Mouse (Mus musculus): ENCODE data around the gene Il22ra1.

The Il22ra1 gene

DNA sequence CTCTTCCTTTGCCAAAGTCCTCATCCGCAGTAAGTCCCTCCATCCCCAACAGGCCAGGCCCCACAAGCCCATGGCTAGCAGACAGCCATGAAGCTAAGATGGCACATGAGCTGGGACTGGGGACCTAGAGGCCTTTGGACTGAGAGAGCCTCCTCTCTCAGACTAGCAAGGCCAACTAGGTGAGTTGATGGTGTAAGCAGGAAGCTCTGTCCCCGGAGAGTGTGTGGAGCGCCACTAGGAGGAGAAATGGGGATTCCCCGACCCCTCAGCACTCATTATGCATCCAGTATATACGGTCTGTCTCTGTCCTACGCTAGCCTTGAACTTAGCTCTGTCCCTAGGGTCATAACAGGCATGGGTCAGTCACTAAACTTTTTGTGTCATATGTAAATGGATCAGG lies 43.6 kb downstream of the Il22ra1 start:
- no peak for DNase-seq (ENCODE audit: low spot score in 2 of 2)

DNA sequence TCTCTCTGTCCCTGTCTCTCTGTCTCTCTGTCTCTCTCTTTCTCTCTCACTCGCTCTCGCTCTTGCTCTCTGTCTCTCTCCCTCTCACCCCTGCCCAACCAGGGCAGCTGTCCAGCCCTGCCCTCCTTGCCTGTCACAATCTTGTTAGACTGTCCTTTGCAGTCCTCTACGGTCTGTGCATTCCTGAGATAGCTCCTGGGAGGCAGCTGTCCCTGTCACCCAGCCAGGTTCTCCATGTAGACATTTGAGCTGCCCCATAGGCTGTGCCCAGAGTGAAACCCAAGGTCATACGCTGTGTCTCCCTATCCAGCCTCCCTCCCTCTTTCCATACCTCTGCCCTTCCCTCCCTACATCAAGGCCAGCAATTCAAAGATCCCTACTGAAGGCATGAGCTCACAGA lies 44.7 kb downstream of the Il22ra1 start:
- DNase-seq (ENCODE audit: low spot score in 2 of 2), result no peak

DNA sequence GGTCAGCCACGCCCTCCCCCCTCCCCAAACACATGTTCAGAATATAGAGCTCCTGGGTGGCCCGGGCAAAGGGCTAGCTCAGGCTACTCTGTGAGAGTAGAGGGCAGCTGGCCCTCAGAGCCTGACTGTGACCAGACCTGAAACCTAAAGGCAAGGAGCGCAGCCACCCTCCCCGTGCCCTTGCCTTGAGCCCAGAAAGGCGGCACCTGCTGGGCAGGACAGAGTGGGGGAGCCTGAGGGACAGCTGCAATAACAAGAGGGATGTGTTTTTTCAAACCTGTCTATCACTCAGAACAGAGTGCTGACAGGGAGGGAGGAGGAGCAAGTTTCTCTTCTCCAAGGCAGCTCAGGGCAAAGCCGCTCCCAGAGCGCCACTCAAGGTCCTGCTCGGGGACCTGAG lies 46.5 kb downstream of the Il22ra1 start:
- DNase-seq (ENCODE audit: low spot score in 2 of 2), result no peak

DNA sequence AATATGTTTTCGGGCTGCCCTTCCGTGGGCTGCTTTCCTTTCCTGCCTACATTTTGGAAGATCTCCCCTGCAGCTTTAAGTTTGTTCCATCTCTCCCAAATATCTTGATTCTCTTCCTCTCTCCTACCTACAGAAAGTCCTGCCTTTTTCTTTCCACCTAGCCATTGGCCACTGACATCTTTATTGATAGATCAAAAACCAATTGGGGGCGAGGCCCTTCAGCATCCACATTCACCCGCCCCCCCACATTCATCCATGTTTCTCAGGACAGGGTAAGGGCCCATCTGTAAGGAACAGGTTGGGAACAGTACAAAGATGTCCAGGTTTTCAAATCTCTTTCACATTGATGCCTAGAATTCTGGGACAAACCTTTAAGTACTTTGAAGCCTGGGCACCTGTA lies 48.9 kb downstream of the Il22ra1 start:
- DNase-seq (ENCODE audit: low spot score in 2 of 2), result no peak

DNA sequence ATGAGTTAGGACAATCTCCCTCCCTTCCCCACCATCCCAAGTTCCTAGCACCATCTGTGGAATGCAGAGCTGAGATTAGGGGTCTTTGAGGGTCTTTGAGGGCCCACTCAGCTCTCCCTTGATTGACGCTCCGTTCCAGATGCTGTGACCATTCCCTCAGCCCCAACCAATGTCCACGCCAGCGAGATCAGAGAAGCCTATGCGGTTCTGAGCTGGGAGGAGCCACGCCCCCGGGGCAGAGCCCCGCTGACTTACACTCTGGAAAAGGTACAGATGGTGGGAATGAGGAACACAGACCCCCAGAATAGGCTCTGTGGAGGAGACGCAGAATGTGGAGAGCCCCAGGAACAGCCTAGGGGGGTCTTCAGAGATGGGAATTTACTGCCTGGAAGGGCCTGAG lies 51.7 kb downstream of the Il22ra1 start:
- DNase-seq (ENCODE audit: low spot score in 2 of 2), result no peak

DNA sequence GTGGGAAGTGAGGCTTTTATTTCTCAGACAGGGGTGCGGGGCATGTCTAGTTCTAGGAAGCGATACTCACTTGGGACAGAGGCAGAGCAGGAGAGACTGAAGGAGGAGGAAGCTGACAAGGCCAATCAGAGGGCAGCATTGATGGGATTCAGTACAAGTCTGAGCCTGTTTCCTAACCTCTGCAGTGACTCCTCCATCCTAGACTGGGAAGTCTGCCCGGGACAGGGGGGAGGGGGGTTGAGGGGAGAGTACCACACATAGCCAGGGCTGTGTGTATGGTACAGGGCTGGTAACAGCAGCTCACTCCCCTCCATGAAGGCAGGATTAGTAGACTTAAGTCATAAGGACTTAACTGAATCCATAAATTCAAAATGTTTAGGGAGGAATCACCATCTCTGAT lies 52.3 kb downstream of the Il22ra1 start:
- DNase-seq (ENCODE audit: low spot score in 2 of 2), result no peak

DNA sequence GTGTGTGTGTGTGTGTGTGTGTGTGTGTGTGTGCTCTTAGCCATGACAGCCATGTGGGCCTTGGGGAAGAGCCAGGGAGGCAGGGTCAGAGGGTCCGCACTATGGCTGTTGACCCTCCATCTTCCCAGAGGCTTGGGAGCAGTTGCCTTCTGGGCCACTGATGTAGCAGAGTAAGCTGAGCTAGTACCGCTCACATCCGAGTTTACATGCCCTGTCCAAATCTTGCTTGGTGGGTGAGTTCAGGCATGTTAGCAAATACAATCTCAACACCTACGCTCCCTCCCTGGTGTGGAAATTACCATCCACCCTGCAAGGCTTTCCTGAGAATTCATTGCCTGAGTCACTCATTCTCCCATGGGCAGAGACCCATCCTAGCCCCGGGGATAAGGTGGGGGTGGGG lies 53.3 kb downstream of the Il22ra1 start:
- no peak for DNase-seq (ENCODE audit: low spot score in 2 of 2)

DNA sequence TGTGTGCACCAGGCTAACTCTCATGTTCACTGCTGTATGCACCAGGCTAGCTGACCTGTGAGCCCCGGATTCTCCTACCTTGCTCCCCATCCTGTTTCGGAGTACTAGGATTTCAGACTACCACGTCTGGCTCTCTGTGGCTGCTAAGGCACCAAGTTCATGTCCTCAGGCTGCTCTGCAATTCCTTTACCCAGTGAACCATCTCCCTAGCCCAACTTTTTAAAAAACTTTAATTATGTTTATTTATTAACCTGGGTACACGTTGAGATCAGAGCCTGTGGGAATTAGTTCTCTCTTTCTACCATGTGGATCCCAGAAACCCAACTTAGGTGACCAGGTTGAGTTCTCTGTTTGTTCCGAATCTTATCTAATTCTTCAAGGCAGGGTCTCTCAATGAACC lies 58.6 kb downstream of the Il22ra1 start:
- DNase-seq (ENCODE audit: low spot score in 2 of 2), result no peak

DNA sequence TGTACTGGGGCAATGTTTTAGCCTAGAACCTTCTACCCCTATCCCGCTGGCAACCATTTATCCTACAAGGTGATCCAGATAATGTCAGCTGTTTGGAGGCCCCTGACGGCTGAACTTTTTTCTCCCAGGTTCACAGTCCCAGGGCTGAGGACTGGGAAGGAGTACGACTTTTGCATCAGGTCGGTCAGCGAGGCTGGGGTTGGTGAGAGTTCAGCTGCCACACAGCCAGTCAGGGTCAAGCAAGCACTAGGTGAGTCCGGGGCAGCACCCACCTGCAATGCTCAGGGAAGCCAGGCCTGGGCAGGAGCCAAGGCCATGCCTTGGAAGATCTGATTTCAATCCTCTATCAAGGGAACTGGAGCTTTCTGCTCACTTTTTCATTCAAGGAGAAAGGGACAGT lies 59.3 kb downstream of the Il22ra1 start:
- DNase-seq (ENCODE audit: low spot score in 2 of 2), result no peak

DNA sequence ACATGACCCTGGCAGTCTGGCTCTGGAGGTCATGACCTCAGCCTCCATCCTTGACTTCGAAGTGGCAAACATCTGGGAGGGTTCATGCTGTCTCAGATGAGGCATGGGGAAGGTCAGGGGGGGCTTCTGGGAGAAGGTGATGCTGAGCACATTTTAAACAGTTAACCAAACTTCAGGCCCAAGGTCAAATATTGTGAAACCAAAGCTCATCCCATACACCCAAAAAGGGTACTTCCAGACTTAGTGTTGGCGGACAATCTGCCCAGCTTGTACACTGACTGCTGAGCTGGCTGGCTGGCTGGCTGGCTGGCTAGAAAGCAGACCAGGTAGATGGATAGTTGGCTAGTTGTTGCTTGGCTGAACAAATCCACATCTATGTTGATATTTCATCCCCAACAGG lies 61.2 kb downstream of the Il22ra1 start:
- no peak for DNase-seq (ENCODE audit: low spot score in 2 of 2)

DNA sequence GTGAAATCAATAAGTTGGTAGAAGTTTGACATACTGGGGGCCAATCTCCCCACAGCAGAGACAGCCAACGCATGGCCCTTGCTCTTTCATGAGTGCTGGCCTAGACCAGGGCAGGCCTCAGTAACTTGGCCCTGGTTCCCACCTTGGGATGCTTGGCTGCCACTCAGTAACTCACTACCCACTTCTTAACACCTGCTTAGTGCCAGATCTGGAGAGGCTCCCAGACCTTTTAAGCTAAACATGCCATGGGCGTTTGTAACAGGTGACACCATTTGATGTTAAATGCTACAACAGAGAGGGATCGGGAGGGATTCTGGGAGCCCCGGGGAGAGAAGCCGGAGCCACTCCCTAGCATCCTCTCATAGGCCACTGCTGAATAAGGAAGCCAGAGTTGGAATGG lies 64.8 kb downstream of the Il22ra1 start:
- no peak for DNase-seq (ENCODE audit: low spot score in 2 of 2)

DNA sequence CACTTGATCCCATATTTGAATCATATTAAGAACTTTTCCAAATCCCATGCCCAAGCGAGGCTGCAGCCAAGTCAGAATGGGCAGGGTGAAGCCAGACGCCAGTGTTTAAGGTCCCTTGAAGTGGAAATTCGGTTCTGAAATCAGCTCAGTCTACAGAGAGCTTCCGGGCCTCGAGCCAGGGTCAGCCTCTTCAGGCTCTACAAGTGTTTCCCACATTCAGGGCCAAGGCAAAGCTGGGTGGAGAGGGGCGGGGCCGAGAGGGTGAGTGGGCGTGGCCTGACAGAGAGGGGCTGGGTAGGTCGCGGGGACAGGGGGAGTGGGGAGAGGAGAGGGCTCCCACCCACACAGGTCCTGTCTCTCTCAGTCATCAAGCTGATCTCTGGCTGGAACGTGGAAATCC lies 70.0 kb downstream of the Il22ra1 start:
- DNase-seq (ENCODE audit: low spot score in 2 of 2), result no peak

DNA sequence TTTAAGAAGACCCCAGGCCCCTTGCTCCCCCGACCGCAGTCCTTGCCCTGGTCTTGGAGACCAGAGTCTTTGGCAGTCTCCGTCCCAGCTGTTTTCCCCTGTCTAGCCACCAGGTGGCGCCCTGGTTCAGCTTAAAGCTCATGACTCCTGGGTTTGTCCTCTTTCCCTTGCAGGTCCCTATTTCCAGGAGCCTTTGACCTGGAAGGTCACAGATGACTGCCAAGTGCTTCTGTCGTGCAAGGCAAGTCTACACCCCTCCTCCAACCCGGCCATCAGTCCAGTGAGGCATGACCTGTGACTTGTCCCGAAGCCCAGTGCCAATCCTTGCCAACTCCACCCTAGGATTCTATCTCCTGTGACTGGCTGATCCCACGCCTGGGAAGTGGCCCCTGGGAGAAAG lies 73.6 kb downstream of the Il22ra1 start:
- DNase-seq (ENCODE audit: low spot score in 2 of 2), result peak; percentile 51 to 83

Data from thymus, postnatal 10 days (tissue).